8 mouse cellular contexts compared by ENCODE assay signal in the genomic region with DNA sequence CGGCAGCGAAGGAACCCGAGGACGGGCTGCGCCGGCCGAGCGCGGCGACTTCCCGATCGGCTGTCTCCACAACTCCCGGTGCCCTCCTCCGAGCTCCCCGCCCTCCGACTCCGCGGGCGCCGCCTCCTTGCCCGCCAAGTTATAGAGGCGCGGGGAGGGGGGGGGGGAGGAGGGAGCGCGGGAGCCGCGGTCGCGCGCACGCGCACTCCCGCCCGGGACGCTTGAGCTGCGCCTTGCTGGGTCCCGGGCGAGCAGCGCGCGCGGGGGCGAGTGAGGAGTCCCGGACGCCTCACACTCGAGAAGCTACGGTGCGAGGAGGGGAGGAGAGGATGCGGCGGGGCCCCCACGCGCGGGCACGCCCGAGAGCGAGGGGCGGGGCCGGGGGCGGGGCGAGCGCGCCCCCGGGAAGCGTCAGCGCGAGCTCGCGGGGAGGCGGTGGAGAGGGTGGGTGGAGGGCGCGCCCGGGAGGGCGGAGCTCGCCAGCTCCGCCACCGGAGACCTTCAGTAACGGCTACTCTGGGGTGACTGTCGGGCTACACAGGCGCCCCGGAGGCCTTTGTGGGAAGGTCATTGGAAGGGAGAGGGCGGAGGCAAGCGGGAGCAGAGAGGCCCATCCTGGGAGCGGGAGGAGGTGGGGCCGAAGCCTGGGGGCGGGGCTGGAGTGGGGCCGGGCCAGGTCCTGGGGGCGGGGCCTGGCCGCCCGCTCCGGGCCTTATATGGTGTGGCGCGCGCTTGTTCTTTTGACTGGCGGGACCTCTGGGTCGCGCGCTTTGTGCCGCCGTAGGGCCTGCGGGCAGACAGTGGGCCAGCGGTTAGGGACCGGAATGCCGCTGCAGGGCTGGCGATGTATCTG. TPM values are rescaled to one million over a fixed set of nuclear protein-coding genes. Genes with fewer than 3 reads are reported as not detected.
DNase-seq lines count a peak whose midpoint lies in the region; ATAC-seq lines count a peak whose summit lies in the region.

TSS of gene 1190002N15Rik (minus strand) at position 112 of the 853 bp plus-strand sequence.

- H3K36me3 ChIP-seq in intestine, embryonic 15.5 days, result no peaks in the 10 kb centered on the region

- no peaks in the 10 kb centered on the region for H3K9me3 ChIP-seq in intestine, embryonic 15.5 days

- under 1% methylated on average over 93 of the region's 104 CpGs for WGBS in intestine, embryonic 15.5 days

- H3K4me3 ChIP-seq in intestine, embryonic 15.5 days (replicated peaks), result peak within 1 kb of the TSS; percentile 67

- intact Hi-C loops in left cerebral cortex, postnatal 14 days (cut with DNase I), result loop anchor here (10.0 kb wide), 1 partner anchor 543 kb away; no protein-coding TSS in a partner anchor

- peak within 1 kb of the TSS; percentile 86 for H3K4me2 ChIP-seq in intestine, embryonic 15.5 days (replicated peaks)

- ATAC-seq in intestine, embryonic 15.5 days, result peak; percentile 90
- peak; percentile 70 for ATAC-seq in megakaryocyte-erythroid progenitor cell, adult 5-6 weeks (replicated peaks; ENCODE audit: low FRiP score, low TSS enrichment, poor library complexity, severe bottlenecking)

- peak within 1 kb of the TSS; percentile 97 for H3K27ac ChIP-seq in intestine, embryonic 15.5 days

- H3K27me3 ChIP-seq in intestine, embryonic 15.5 days (replicated peaks), result no peaks in the 10 kb centered on the region

- H3K4me1 ChIP-seq in intestine, embryonic 15.5 days (replicated peaks), result no peaks in the 10 kb centered on the region

- DNase-seq in adrenal gland, adult 2 months, result peak; percentile 97
- DNase-seq in embryo, embryonic 11 days, result peak; percentile 98
- DNase-seq in gastrocnemius, postnatal 25 days, result peak; percentile 95
- peak; percentile 91 to 93 for DNase-seq in left cerebral cortex, postnatal 14 days (ENCODE audit: low spot score in 2 of 2)
- DNase-seq in right cerebral cortex, postnatal 14 days, result peak; percentile 93
- peak; percentile 90 for DNase-seq in urinary bladder, postnatal 25 days (ENCODE audit: low spot score)

- H3K9ac ChIP-seq in intestine, embryonic 15.5 days, result peak within 1 kb of the TSS; percentile 79

RNA-seq across cellular contexts. Expression of gene 1190002N15Rik, which starts in this region (rescaled TPM):
- total RNA-seq in adrenal gland, adult 2 months (2021), result 10 to 100 TPM; 19.7 to 20.3 TPM
- polyA plus RNA-seq in adrenal gland, adult 2 months (2012; rRNA removed), result 21.9 and 22.0 TPM in 2 replicates
- 1 to 10 TPM; 5.3 to 5.4 TPM for total RNA-seq in gastrocnemius, postnatal 25 days (2021)
- 12.8 and 17.8 TPM in 2 replicates for polyA plus RNA-seq in intestine, embryonic 15.5 days (2015; fragmentation: Nextera tagmentation; extraction: Ambion mirVana)
- total RNA-seq in left cerebral cortex, postnatal 14 days (2021), result 10 to 100 TPM; 36.8 to 41.3 TPM
- total RNA-seq in megakaryocyte-erythroid progenitor cell, adult 5-6 weeks (2014; fragmentation: Nextera tagmentation), result 27.9 and 35.0 TPM in 2 replicates
- 57.6 and 66.1 TPM in 2 replicates for total RNA-seq in megakaryocyte-erythroid progenitor cell, adult 5-6 weeks (2017)

Comparison
In these comparisons a context has a peak if more than half of its experiments do, and no peak if none do; other contexts are left out.
1. Peak in every context shown above with its lines: DNase-seq, ATAC-seq, H3K4me3 ChIP-seq and H3K27ac ChIP-seq.